8 mouse cellular contexts compared by ENCODE assay signal in genomic region chr11:78536080-78536689, GRCm38 (mm10). TPM values are rescaled to one million over a fixed set of nuclear protein-coding genes. Genes with fewer than 3 reads are reported as not detected.
A peak's percentile ranks its signal among the peaks of the same experiment; 100 is the strongest.
DNase-seq lines count a peak whose midpoint lies in the region; ATAC-seq and TF ChIP-seq lines count a peak whose summit lies in the region.

Tnfaip1 (minus strand) TSS chr11:78536332.
Ift20 (plus strand) TSS chr11:78536361.

- DNase-seq in heart, postnatal 10 days, result peak; percentile 99
- DNase-seq in large intestine, adult 2 months (ENCODE audit: low read depth, low spot score), result peak; percentile 99
- DNase-seq in liver, postnatal 0 days, result peak; percentile 98
- peak; percentile 97 for DNase-seq in testis, postnatal 10 days (ENCODE audit: low spot score)

- peak within 1 kb of the TSS; percentile 91 for H3K4me3 ChIP-seq in ES-Bruce4 (ENCODE audit: low read depth, low read length)
- peak within 1 kb of the TSS; percentile 67 for H3K4me3 ChIP-seq in forebrain, embryonic 13.5 days
- peak within 1 kb of the TSS; percentile 80 for H3K4me3 ChIP-seq in liver, postnatal 0 days (ENCODE audit: low read depth, low read length)
- peak within 1 kb of the TSS; percentile 66 for H3K4me3 ChIP-seq in neural tube, embryonic 14.5 days (ENCODE audit: low read depth, low read length)

- under 1% methylated on average over 52 of the region's 52 CpGs for WGBS in forebrain, embryonic 13.5 days
- WGBS in large intestine, adult 2 months, result under 1% methylated on average over 52 of the region's 52 CpGs
- under 1% methylated on average over 52 of the region's 52 CpGs for WGBS in liver, postnatal 0 days (ENCODE audit: insufficient replicate concordance)
- under 1% methylated on average over 52 of the region's 52 CpGs for WGBS in neural tube, embryonic 14.5 days

- H3K36me3 ChIP-seq in ES-Bruce4 (ENCODE audit: control insufficient read depth, insufficient read depth, low read length, poor library complexity, severe bottlenecking), result peaks cover 16% of the 10 kb centered on the region; the same call in 1 of the 2 replicates
- H3K36me3 ChIP-seq in forebrain, embryonic 13.5 days (ENCODE audit: poor library complexity, severe bottlenecking), result peaks cover 34% of the 10 kb centered on the region
- peaks cover 26% of the 10 kb centered on the region for H3K36me3 ChIP-seq in liver, postnatal 0 days (replicated peaks; ENCODE audit: insufficient read depth, low read length)
- peaks cover 13% of the 10 kb centered on the region; the same call in 1 of the 2 replicates for H3K36me3 ChIP-seq in neural tube, embryonic 14.5 days (ENCODE audit: control insufficient read depth, insufficient read depth, low read length)

- no peak for TF ChIP-seq CTCF in ES-Bruce4 (IDR thresholded peaks at IDR 0.05; ENCODE audit: low read depth, low read length)
- no peak for TF ChIP-seq CTCF in liver, postnatal 0 days (IDR thresholded peaks at IDR 0.05; ENCODE audit: low read depth)

- peak within 1 kb of the TSS; percentile 74 for H3K9ac ChIP-seq in ES-Bruce4 (ENCODE audit: low read depth, poor library complexity, severe bottlenecking)
- H3K9ac ChIP-seq in forebrain, embryonic 13.5 days, result peak within 1 kb of the TSS; percentile 81
- H3K9ac ChIP-seq in liver, postnatal 0 days (replicated peaks), result peak within 1 kb of the TSS; percentile 93
- H3K9ac ChIP-seq in neural tube, embryonic 14.5 days (replicated peaks; ENCODE audit: low read depth, low read length), result peak within 1 kb of the TSS; percentile 72

- TF ChIP-seq POLR2A in ES-Bruce4 (IDR thresholded peaks at IDR 0.05; ENCODE audit: insufficient read depth, low read length), result peak; percentile 59

- peaks cover 3% of the 10 kb centered on the region for H3K4me1 ChIP-seq in ES-Bruce4 (ENCODE audit: control insufficient read depth, insufficient read depth, low read length)
- H3K4me1 ChIP-seq in forebrain, embryonic 13.5 days, result peaks cover 29% of the 10 kb centered on the region
- H3K4me1 ChIP-seq in liver, postnatal 0 days (ENCODE audit: insufficient read depth), result peaks cover 25% of the 10 kb centered on the region
- H3K4me1 ChIP-seq in neural tube, embryonic 14.5 days (ENCODE audit: control insufficient read depth, insufficient read depth, low read length), result peaks cover 18% of the 10 kb centered on the region

- peak; percentile 96 for ATAC-seq in cerebellum, adult (ENCODE audit: insufficient number of reproducible peaks, low FRiP score, low TSS enrichment)
- peak; percentile 98 for ATAC-seq in forebrain, embryonic 13.5 days
- peak; percentile 96 for ATAC-seq in liver, postnatal 0 days
- ATAC-seq in neural tube, embryonic 14.5 days (ENCODE audit: low read depth), result peak; percentile 98

- H3K4me2 ChIP-seq in forebrain, embryonic 13.5 days, result peak within 1 kb of the TSS; percentile 80
- H3K4me2 ChIP-seq in liver, postnatal 0 days (ENCODE audit: low read depth, low read length), result peak within 1 kb of the TSS; percentile 93
- H3K4me2 ChIP-seq in neural tube, embryonic 14.5 days (ENCODE audit: low read depth, low read length), result peak within 1 kb of the TSS; percentile 83

- intact Hi-C loops in heart, postnatal 10 days (cut with DNase I), result no loop called here

- no peaks in the 10 kb centered on the region for H3K27me3 ChIP-seq in ES-Bruce4 (ENCODE audit: control insufficient read depth, insufficient read depth, low read length, poor library complexity, severe bottlenecking)
- H3K27me3 ChIP-seq in forebrain, embryonic 13.5 days, result no peaks in the 10 kb centered on the region
- H3K27me3 ChIP-seq in liver, postnatal 0 days (ENCODE audit: insufficient read depth, low read length), result no peaks in the 10 kb centered on the region
- H3K27me3 ChIP-seq in neural tube, embryonic 14.5 days (ENCODE audit: control insufficient read depth, insufficient read depth, low read length), result no peaks in the 10 kb centered on the region

- H3K27ac ChIP-seq in ES-Bruce4 (ENCODE audit: insufficient read depth, low read length), result peak within 1 kb of the TSS; percentile 42
- H3K27ac ChIP-seq in forebrain, embryonic 13.5 days, result peak within 1 kb of the TSS; percentile 88
- peak within 1 kb of the TSS; percentile 95 for H3K27ac ChIP-seq in liver, postnatal 0 days (ENCODE audit: low read depth)
- H3K27ac ChIP-seq in neural tube, embryonic 14.5 days (ENCODE audit: low read depth, low read length), result peak within 1 kb of the TSS; percentile 87

- no peak for TF ChIP-seq EP300 in ES-Bruce4 (IDR thresholded peaks at IDR 0.05; ENCODE audit: insufficient read depth, low read depth, low read length)
- TF ChIP-seq EP300 in liver, postnatal 0 days (IDR thresholded peaks at IDR 0.05; ENCODE audit: low read depth), result peak; percentile 74; the same call in 1 of the 2 replicates

- no peaks in the 10 kb centered on the region for H3K9me3 ChIP-seq in ES-Bruce4 (replicated peaks; ENCODE audit: control insufficient read depth, insufficient read depth, low read length, poor library complexity, severe bottlenecking)
- no peaks in the 10 kb centered on the region for H3K9me3 ChIP-seq in forebrain, embryonic 13.5 days (replicated peaks)
- H3K9me3 ChIP-seq in liver, postnatal 0 days (ENCODE audit: low read length), result no peaks in the 10 kb centered on the region
- H3K9me3 ChIP-seq in neural tube, embryonic 14.5 days (ENCODE audit: control insufficient read depth, low read length), result no peaks in the 10 kb centered on the region

RNA-seq across cellular contexts. Expression of gene Tnfaip1, which starts in this region (rescaled TPM):
- polyA plus RNA-seq in ES-Bruce4 (2011; ENCODE audit: insufficient read depth, insufficient read length, low read depth, missing spikeins), result 38.2 and 41.2 TPM in 2 replicates
- polyA plus RNA-seq in forebrain, embryonic 13.5 days (2015; fragmentation: Nextera tagmentation; extraction: Ambion mirVana), result 65.6 and 71.9 TPM in 2 replicates
- total RNA-seq in heart, postnatal 10 days (2021), result 10 to 100 TPM; 62.7 to 66.2 TPM
- polyA plus RNA-seq in large intestine, adult 2 months (2012; rRNA removed), result 54.0 and 80.5 TPM in 2 replicates
- polyA plus RNA-seq in liver, postnatal 0 days (2015; fragmentation: Nextera tagmentation; extraction: Ambion mirVana), result 12.9 and 13.1 TPM in 2 replicates
- polyA plus RNA-seq in neural tube, embryonic 14.5 days (2014; fragmentation: Nextera tagmentation; extraction: Ambion mirVana), result 49.3 and 55.0 TPM in 2 replicates

RNA-seq across cellular contexts. Expression of gene Ift20, which starts in this region (rescaled TPM):
- polyA plus RNA-seq in ES-Bruce4 (2011; ENCODE audit: insufficient read depth, insufficient read length, low read depth, missing spikeins), result 30.2 and 40.0 TPM in 2 replicates
- 92.2 and 114 TPM in 2 replicates for polyA plus RNA-seq in forebrain, embryonic 13.5 days (2015; fragmentation: Nextera tagmentation; extraction: Ambion mirVana)
- total RNA-seq in heart, postnatal 10 days (2021), result 10 to 100 TPM; 50.6 to 53.5 TPM
- polyA plus RNA-seq in large intestine, adult 2 months (2012; rRNA removed), result 91.9 and 98.7 TPM in 2 replicates
- polyA plus RNA-seq in liver, postnatal 0 days (2015; fragmentation: Nextera tagmentation; extraction: Ambion mirVana), result 82.3 and 85.1 TPM in 2 replicates
- polyA plus RNA-seq in neural tube, embryonic 14.5 days (2014; fragmentation: Nextera tagmentation; extraction: Ambion mirVana), result 122 and 124 TPM in 2 replicates

Comparison
In these comparisons a context has a peak if more than half of its experiments do, and no peak if none do; other contexts are left out.
1. Peak in every context shown above with its lines: DNase-seq, ATAC-seq, H3K4me3 ChIP-seq and H3K27ac ChIP-seq.
2. H3K27ac ChIP-seq: peak in every context shown above with its lines; median percentile 95 in liver, postnatal 0 days; 88 in forebrain, embryonic 13.5 days; 87 in neural tube, embryonic 14.5 days; 42 in ES-Bruce4.